Mouse (Mus musculus) CH12.LX (cell line): ENCODE data around the gene Lhfp. TPM values are rescaled to one million over a fixed set of nuclear protein-coding genes. Genes with fewer than 3 reads are reported as not detected.

Experiments
- DNase-seq: peaks from one replicate; pipeline ENCODE4 v3.0.0-alpha.2; 2013; ENCODE audit errors: extremely low read depth
- H3K27ac ChIP-seq: 2 replicates; pipeline ENCODE4 v1.5.1; 2012; ENCODE audit warnings: low read depth, mild to moderate bottlenecking, control low read depth, moderate library complexity; ENCODE audit not compliant: insufficient read depth
- H3K27me3 ChIP-seq: replicated peaks from 2 replicates; pipeline ENCODE3; 2012; ENCODE audit warnings: inconsistent platforms
- H3K36me3 ChIP-seq, 2 experiments: replicated peaks in 1 of 2; 2 replicates each; pipeline versions ENCODE3 to v1.6.1; 2012; ENCODE audit warnings: inconsistent platforms in 1 of 2, low read length in 1 of 2, mild to moderate bottlenecking in 1 of 2, mixed read lengths in 1 of 2, moderate library complexity in 1 of 2; ENCODE audit not compliant: control insufficient read depth in 1 of 2, insufficient read depth in 1 of 2
- H3K4me1 ChIP-seq, 2 experiments: 2 replicates each; pipeline ENCODE4 v1.6.1; 2012; ENCODE audit warnings: inconsistent platforms in 1 of 2, moderate library complexity in 1 of 2; ENCODE audit not compliant: insufficient read depth in 2 of 2, control insufficient read depth in 1 of 2
- H3K4me2 ChIP-seq: 2 replicates; pipeline ENCODE4 v1.6.1; 2012; ENCODE audit warnings: low read depth, mild to moderate bottlenecking, control low read depth; ENCODE audit not compliant: poor library complexity, insufficient read depth, severe bottlenecking
- H3K4me3 ChIP-seq, 3 experiments: fragments of 150-350 bp in 1 of 3; sonication (generic) in 1 of 3; replicated peaks in 1 of 3; 2 replicates each; pipeline versions ENCODE3 to v1.5.1; 2011 to 2012; ENCODE audit warnings: low read depth in 2 of 3, low read length in 2 of 3, mild to moderate bottlenecking in 2 of 3, moderate library complexity in 2 of 3, control low read depth in 1 of 3, improper control_type of control experiment in 1 of 3, inconsistent platforms in 1 of 3, mixed read lengths in 1 of 3; ENCODE audit not compliant: poor library complexity in 1 of 3
- H3K79me2 ChIP-seq: replicated peaks from 2 replicates; pipeline ENCODE4 v1.6.1; 2012; ENCODE audit warnings: mild to moderate bottlenecking, moderate library complexity; ENCODE audit not compliant: control insufficient read depth, poor library complexity, insufficient read depth, severe bottlenecking; ENCODE audit errors: extremely low read depth
- H3K9ac ChIP-seq: 2 replicates; pipeline ENCODE4 v1.6.1; 2012; ENCODE audit warnings: low read depth, mild to moderate bottlenecking, control low read depth, moderate library complexity; ENCODE audit not compliant: insufficient read depth
- H3K9me3 ChIP-seq: replicated peaks from 2 replicates; pipeline ENCODE3; 2012; ENCODE audit warnings: low read length, inconsistent platforms, mixed read lengths
- E2F4 ChIP-seq: IDR thresholded peaks from 2 replicates; pipeline ENCODE4 v1.6.1; 2011; ENCODE audit warnings: low read depth, low read length, improper control_type of control experiment; ENCODE audit not compliant: insufficient replicate concordance
- ELF1 ChIP-seq: IDR thresholded peaks from 2 replicates; pipeline ENCODE4 v1.6.1; 2014; ENCODE audit warnings: low read depth, mild to moderate bottlenecking, inconsistent platforms, low read length, improper control_type of control experiment
- ETS1 ChIP-seq: conservative IDR thresholded peaks from 2 replicates; pipeline ENCODE4 v1.6.1; 2012; ENCODE audit warnings: low read depth, mild to moderate bottlenecking, inconsistent platforms, low read length, improper control_type of control experiment, moderate library complexity
- HCFC1 ChIP-seq: IDR thresholded peaks from 2 replicates; pipeline ENCODE4 v1.6.1; 2012; ENCODE audit warnings: low read depth, mild to moderate bottlenecking, inconsistent platforms, low read length, improper control_type of control experiment
- JUN ChIP-seq: IDR thresholded peaks from 2 replicates; pipeline ENCODE4 v1.6.1; 2011; ENCODE audit warnings: low read depth, mild to moderate bottlenecking, low read length, improper control_type of control experiment, moderate library complexity; ENCODE audit not compliant: insufficient read depth
- KAT2A ChIP-seq: IDR thresholded peaks from 2 replicates; pipeline ENCODE4 v1.6.1; 2012; ENCODE audit warnings: low read length, improper control_type of control experiment, inconsistent platforms; ENCODE audit not compliant: insufficient replicate concordance
- MAFK ChIP-seq: IDR thresholded peaks from 2 replicates; pipeline ENCODE4 v1.6.1; 2011; ENCODE audit warnings: low read length, improper control_type of control experiment; ENCODE audit not compliant: insufficient replicate concordance
- MAX ChIP-seq: IDR thresholded peaks from 2 replicates; pipeline ENCODE4 v1.6.1; 2011; ENCODE audit warnings: low read length, improper control_type of control experiment
- MEF2A ChIP-seq: IDR thresholded peaks from 2 replicates; pipeline ENCODE4 v1.6.1; 2014; ENCODE audit warnings: low read depth, mild to moderate bottlenecking, inconsistent platforms, low read length, improper control_type of control experiment, borderline replicate concordance
- NRF1 ChIP-seq: IDR thresholded peaks from 2 replicates; pipeline ENCODE4 v1.6.1; 2014; ENCODE audit warnings: low read depth, mild to moderate bottlenecking, inconsistent platforms, low read length, improper control_type of control experiment, moderate library complexity
- PAX5 ChIP-seq: IDR thresholded peaks from 2 replicates; pipeline ENCODE4 v1.6.1; 2012; ENCODE audit warnings: low read length, inconsistent platforms, mixed read lengths
- SMC3 ChIP-seq: IDR thresholded peaks from 2 replicates; pipeline ENCODE4 v1.6.1; 2011; ENCODE audit warnings: low read depth, low read length, improper control_type of control experiment
- USF2 ChIP-seq: conservative IDR thresholded peaks from 2 replicates; pipeline ENCODE4 v1.6.1; 2011; ENCODE audit warnings: low read depth, low read length, improper control_type of control experiment
- ZC3H11A ChIP-seq: IDR thresholded peaks from 2 replicates; pipeline ENCODE4 v1.6.1; 2012; ENCODE audit warnings: low read depth, mild to moderate bottlenecking, inconsistent platforms, low read length, improper control_type of control experiment
- ZKSCAN1 ChIP-seq: IDR thresholded peaks from 2 replicates; pipeline ENCODE4 v1.6.1; 2012; ENCODE audit warnings: low read depth, inconsistent platforms, low read length, improper control_type of control experiment, borderline replicate concordance
- ZNF384 ChIP-seq: IDR thresholded peaks from 2 replicates; pipeline ENCODE4 v1.6.1; 2012; ENCODE audit warnings: low read depth, low read length, improper control_type of control experiment, inconsistent platforms
- dilution Hi-C: fragments of 300-500 bp; cut with MboI; formaldehyde crosslinking; loops from 2 replicates; pipeline ENCODE4 v1.14.3; 2020; ENCODE audit warnings: low sequenced_read_pairs; ENCODE audit not compliant: extremely low pct_unique_long_range_greater_than_20kb, extremely low pct_ligation_motif_present
- in situ Hi-C: fragments of 300-500 bp; cut with MboI; formaldehyde crosslinking; loops from 3 replicates; pipeline ENCODE4 v1.14.3; 2019; ENCODE audit warnings: low sequenced_read_pairs, low pct_ligation_motif_present, low pct_unique_long_range_greater_than_20kb, mixed read lengths
- polyA plus RNA-seq: library from polyadenylated mRNA; unstranded; fragments of >175 nt; gene quantifications from 2 replicates; pipeline ENCODE4 v1.2.1, GENCODE M21; 2012; ENCODE audit warnings: low read depth; ENCODE audit not compliant: insufficient read length
- total RNA-seq, 2 experiments: library from RNA; depleted of rRNA; stranded (reverse); fragments of 300-350 nt in 1 of 2; fragments of >200 nt in 1 of 2; gene quantifications; 2 replicates each; pipeline ENCODE4 v1.2.3; 2012 to 2014

Lhfp gene
- total and polyA plus RNA-seq, 3 experiments = not detected

DNA sequence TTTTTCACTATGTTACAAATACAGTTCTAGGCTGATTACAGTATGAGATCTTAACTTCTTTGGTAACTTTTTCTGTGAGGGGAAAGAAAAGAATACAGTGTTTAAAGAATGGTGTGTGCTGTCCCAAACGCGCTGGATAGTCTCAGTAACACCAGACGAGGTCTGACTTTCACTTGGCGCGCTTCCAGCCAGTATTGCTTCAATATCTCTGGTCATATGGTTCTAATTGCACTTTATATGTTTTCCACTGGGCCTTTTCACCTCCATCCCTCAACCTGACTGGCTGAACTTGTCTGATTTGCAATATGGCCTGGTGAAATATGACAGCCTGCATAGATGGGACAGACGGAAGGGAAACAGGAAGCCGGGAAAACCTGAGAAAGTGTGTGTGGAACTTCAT, 2.9 kb downstream of the Lhfp start:
- Histone ChIP-seq H3K4me2 (no peak overlapping the region), H3K79me2 (no peaks in the 10 kb centered on the region), H3K4me3 (no peak overlapping the region), H3K9ac (no peak overlapping the region), H3K9me3 (no peaks in the 10 kb centered on the region), H3K27ac (no peak overlapping the region), H3K36me3 (no peaks in the 10 kb centered on the region), H3K4me1 (peaks cover 0 to 7% of the 10 kb centered on the region in 2 experiments; a peak in 2 of 4 replicates), H3K27me3 (no peaks in the 10 kb centered on the region)
- dilution Hi-C loops (no loop called here), in situ Hi-C loops (no loop called here)
- TF ChIP-seq ETS1 (no peak), MEF2A (no peak), E2F4 (no peak)
- no peak for DNase-seq

DNA sequence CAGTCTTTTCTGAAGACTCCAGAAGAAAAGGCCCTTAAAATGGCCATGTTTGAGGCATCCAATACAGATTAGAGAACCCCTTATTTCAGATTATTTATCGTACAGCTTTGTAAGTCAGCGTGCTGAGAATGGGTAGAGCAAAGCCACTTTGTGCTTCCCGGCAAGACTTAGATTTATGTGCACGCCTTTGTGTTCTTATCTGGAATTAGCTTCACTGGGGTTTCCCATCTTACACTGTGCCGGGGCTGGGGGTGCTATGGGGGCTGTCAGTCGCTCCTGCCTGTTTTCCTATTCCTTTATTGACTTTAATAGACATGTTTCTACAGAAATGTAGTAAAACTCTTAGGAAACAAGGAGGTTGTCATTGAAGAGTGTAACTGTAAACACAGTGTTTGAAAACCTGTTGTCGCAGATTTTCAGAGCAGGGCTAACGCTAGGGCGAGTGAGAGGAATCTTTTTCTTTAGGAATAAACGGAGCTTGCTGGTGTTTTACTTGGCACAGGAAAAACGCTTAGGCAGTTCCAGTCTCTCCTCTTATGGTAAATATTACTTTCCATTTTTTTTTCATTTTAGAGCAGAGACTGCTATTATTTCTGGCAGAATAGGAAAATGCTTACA, 3.5 kb downstream of the Lhfp start:
- dilution Hi-C loops (no loop called here), in situ Hi-C loops (no loop called here)
- Histone ChIP-seq H3K27ac (no peak overlapping the region), H3K9ac (no peak overlapping the region), H3K36me3 (no peaks in the 10 kb centered on the region), H3K79me2 (no peaks in the 10 kb centered on the region), H3K27me3 (no peaks in the 10 kb centered on the region), H3K4me3 (no peak overlapping the region), H3K4me2 (no peak overlapping the region), H3K9me3 (no peaks in the 10 kb centered on the region)
- no peak for DNase-seq
- TF ChIP-seq ZNF384 = no peak
- TF ChIP-seq MAX = no peak
- TF ChIP-seq PAX5 = no peak
- TF ChIP-seq ELF1 = no peak
- no peak for TF ChIP-seq USF2
- TF ChIP-seq HCFC1 = no peak
- TF ChIP-seq ZC3H11A = no peak
- TF ChIP-seq JUN = no peak
- TF ChIP-seq KAT2A = no peak
- TF ChIP-seq ZKSCAN1 = no peak
- TF ChIP-seq MAFK = no peak
- no peak for TF ChIP-seq NRF1
- TF ChIP-seq SMC3 = no peak
- TF ChIP-seq, all 38 proteins: peak for 0
- H3K4me1 ChIP-seq = peaks cover 0 to 7% of the 10 kb centered on the region in 2 experiments; a peak in 2 of 4 replicates
